Mouse (Mus musculus): Measurements from ENCODE around the gene Slc39a9. TPM values are rescaled to one million over a fixed set of nuclear protein-coding genes. Genes with fewer than 3 reads are reported as not detected.
A peak's percentile ranks its signal among the peaks of the same experiment; 100 is the strongest.

The Slc39a9 gene
- total RNA-seq, 1 experiment from 2014 or later, result 37.9 TPM

DNA sequence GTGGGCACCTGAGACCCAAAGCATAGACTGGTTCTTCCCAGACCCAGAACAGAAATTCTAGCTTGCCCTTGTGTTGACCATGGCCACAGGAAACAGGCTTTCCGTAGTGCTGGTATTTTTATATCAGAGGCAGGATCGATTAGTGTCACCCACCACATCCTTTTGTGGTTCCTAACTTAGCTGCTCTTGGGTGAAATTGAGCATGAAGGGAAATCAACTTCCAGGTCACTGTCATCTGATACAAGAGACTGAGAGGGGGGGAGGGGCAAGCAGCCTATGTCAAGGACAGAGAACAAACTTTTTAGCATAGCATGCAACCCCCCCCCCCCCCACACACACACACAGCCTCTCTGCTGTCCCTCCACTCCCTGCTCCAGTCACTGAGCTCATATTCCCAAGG lies 75.5 kb downstream of the Slc39a9 start:
- no peak for DNase-seq

DNA sequence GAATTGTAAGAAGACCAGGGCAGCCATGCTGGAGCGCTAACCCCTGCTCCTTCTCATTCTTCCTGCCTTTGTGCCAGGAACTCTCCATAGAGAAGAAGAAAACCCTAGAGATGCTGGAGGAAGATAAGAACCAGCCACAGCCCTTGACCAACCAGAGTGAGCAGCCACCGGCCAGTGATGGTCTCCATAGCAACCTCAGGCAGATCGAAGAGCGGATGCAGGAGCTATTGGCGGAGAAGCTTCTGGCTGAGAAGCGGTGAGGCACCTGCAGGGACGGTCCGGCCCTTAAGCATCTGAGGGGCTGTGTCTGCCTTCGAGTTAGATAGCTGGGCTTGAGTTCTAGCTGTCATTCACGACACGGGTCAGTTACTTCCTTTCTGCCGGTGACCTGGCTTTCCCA lies 76.8 kb downstream of the Slc39a9 start:
- DNase-seq, result no peak

DNA sequence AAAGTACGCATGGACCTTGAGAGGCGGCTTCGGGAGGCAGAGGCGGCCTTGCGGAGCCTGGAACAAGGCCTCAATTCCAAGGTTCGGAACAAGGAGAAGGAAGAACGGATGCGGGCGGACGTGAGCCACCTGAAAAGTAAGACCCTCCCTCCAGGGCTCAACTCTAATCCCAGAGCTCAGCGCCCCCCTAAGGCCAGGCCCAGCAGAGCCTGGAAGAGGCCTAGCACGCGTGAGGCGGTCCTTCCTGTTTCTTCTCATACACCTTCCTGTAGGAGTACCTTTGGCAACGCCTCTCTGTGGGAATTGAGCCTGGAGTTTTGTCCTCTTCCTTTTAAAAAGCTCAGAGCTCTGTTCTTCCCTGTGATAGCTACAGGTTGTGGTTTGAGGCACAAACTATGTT lies 77.8 kb downstream of the Slc39a9 start:
- peak; percentile 30 for DNase-seq

DNA sequence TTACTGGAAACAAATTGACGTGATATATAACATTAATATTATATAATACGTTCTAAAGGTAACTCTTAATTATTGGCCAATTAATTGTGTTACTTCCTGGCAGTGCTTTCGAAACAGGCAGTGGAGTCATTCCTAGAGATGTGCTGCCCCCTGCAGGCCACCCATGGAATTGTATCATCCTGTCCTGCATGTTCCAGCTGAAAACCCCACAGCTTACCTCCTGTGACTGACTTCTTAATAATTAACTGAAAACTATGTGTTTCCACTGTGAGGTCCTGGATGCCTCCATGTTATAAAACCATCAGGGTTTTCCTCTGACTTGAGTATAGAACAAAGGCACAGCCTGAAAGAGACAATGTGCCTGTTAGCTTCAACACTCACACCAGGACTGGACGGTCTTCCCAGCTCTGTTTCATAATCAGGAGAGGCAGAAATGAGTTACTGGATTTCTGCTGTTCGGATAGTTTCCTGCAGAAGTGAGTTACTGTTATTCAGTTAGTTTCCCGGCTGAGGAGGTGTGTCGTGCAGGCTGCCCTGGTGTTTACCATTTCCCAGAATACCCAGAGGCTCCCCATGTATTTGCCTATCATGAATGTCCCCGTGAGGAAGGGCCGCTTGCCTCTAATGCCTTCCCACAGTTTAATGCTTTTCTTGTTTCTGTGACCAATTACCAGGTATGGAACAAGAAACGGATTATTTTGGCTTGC lies 81.3 kb downstream of the Slc39a9 start:
- peak; percentile 88 for DNase-seq

DNA sequence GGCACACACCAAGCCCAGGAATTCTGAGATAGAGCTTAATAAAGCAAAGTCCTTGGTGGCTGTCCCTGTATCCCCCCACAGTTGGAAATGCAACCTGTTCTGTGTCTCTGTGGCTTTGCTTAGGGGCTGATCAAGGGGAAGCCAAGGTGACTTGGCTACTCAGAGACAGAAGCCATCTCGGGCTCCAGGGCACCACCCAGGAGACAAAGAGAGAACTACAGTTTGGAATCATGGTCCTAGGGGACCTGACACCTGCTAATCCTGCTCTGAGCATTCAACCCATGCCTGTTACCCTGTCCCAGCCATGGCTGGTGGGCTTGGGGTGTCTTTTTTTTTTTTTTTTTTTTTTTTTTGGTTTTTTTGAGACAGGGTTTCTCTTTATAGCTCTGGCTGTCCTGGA lies 84.5 kb downstream of the Slc39a9 start:
- no peak for DNase-seq

DNA sequence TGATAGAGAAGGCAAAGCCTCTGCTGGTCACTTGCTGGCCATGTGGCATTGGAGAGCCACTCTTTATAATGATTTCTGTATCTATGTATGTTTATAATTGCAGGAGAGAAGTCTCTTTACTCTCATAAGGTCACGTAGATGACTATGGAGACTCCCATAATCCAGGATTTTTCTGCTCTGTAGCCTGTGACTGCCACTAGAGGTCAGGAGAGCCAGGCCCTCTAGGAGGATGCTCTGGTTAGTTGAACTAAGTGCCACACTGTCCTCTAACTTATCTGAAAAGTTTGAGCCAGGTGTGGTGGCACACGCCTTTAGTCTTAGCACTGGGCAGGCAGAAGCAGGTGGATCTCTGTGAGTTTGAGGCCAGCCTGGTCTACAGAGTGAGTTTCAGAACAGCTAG lies 85.1 kb downstream of the Slc39a9 start:
- DNase-seq, result no peak

DNA sequence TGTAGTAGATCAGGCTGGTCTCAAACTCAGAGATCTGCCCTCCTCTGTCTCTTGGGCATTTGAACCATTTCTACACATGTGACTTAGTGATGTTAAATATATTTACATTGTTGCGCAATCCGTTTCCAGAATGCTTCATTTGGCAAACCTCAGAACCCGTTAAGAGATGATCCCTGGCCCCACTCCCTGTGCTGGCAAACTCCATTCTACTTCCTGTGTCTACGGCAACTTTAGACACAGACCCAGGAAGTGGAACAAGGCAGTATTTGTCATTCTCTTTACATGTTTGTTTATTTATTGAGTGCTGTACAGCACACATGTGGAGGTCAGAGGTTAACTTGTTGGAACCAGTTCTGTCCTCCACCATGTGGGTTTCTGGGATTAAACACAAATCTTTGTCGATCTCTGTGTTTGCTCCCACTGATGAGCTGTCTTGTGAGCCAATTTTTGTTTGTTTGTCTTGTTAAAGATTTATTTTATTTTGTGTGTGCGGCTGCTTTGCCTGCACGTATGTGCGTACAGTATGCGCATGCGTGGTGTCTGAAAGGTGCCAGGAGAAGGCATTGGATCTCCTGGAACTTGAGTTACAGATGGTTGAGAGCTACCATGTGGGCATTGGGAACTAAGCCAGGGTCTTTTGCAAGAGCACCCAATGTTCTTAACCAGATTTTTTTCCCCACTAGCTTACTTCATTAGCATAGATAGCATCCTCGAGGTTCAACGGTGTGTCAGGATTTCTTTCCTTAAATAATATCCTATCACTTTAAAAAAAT lies 86.3 kb downstream of the Slc39a9 start:
- no peak for DNase-seq

DNA sequence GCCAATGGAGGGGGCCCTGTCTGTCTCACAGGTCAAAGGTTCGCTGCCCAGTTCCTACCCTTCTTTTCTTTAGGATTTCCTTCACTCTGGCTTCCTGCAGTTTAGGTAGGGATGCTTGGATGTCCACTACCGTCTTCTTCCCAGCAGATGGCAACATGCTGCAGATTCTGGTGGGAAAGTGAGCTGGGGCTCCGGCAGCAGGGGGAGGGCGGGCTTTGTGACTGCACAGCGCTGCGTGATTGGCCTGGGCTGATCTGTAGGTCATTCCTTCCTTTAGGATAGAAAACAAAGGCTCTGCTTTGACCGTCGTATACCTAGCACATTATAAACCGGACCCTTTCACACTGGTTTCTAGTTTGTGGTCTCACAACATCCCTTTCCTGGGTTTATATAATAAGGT lies 86.9 kb downstream of the Slc39a9 start:
- peak; percentile 73 for DNase-seq

Other genes starting within 250 kb of the Slc39a9 start
- gene Dcaf5, start 207.3 kb upstream of the Slc39a9 start, total RNA-seq (2021), result 27.2 and 32.9 TPM in 2 replicates
- gene Exd2, start 180.8 kb upstream of the Slc39a9 start, total RNA-seq (2021), result 18.1 and 21.5 TPM in 2 replicates
- gene Galnt16, start 125.6 kb upstream of the Slc39a9 start, total RNA-seq (2021), result 11.3 and 14.6 TPM in 2 replicates
- 50.4 and 63.7 TPM in 2 replicates for gene Erh, start 458 bp downstream of the Slc39a9 start, total RNA-seq (2021)
- gene Plekhd1, start 48.7 kb downstream of the Slc39a9 start, total RNA-seq (2021), result 0.60 TPM in 1 of 2 replicates, not detected in the other
- not detected in 2 replicates for gene Ccdc177, start 116.8 kb downstream of the Slc39a9 start, total RNA-seq (2021)
- gene Susd6, start 146.6 kb downstream of the Slc39a9 start, total RNA-seq (2021), result 47.4 and 49.9 TPM in 2 replicates